Mouse (Mus musculus): ENCODE results near the gene Hyal2. TPM values are rescaled to one million over a fixed set of nuclear protein-coding genes. Genes with fewer than 3 reads are reported as not detected.

Hyal2 gene
- total and polyA plus RNA-seq, 2 experiments from 2014 or later = 58.6 to 97.3 TPM

DNA sequence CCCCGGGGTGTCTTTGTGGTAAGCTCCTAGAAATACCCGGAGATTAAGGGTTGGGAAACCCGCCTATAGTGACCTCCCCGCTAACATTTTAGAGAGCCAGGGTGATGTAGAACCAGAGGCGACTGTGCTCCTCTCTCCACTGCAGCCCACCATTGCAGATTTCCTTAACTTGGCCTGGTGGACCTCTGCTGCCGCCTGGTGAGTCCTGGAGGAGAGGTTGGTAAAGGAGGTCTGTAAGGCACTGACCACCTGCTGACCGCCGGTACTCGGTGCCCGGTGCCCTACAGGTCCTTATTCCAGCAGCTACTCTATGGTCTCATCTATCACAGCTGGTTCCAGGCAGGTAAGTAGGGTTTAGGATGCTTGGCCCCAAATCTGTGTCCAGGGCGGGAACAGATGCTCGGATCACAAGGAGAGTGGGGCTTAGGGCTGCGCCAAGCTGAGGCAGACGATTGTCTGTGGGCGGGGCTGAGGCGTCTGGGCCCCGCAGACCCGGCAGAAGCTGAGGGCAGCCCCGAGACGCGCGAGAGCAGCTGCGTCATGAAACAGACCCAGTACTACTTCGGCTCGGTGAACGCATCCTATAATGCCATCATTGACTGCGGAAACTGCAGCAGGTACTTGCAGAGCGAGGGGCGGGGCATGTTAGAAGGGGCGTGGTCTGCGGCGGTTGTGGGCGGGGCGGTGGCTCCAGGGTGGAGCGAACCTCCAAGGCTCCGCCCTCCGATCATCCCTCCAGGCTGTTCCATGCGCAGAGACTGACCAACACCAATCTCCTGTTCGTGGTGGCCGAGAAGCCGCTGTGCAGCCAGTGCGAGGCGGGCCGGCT lies 41.3 kb upstream of the Hyal2 start:
- Histone ChIP-seq H3K4me3 (ENCODE audit: low read depth, low read length) (peak overlapping the region; percentile 22), H3K27ac (ENCODE audit: low read depth) (no peak overlapping the region), H3K9ac (replicated peaks; ENCODE audit: low read depth, low read length) (no peak overlapping the region), H3K27me3 (ENCODE audit: control insufficient read depth, insufficient read depth, low read length) (peaks cover 31% of the 10 kb centered on the region), H3K36me3 (replicated peaks; ENCODE audit: control insufficient read depth, insufficient read depth, low read length) (no peaks in the 10 kb centered on the region), H3K9me3 (replicated peaks; ENCODE audit: control insufficient read depth, low read length) (no peaks in the 10 kb centered on the region), H3K4me1 (ENCODE audit: control insufficient read depth, insufficient read depth) (peaks cover 5% of the 10 kb centered on the region; the same call in 1 of the 2 replicates), H3K4me2 (ENCODE audit: low read depth, low read length) (peak overlapping the region; percentile 53)
- WGBS = 17% methylated on average over 41 of the region's 44 CpGs
- DNase-seq (ENCODE audit: low spot score) (no peak), ATAC-seq (ENCODE audit: insufficient read depth, low read depth) (peak; percentile 57)
- TF ChIP-seq CTCF (IDR thresholded peaks at IDR 0.05; ENCODE audit: low read depth) = 0 out of 2 replicates have a peak, but pooled peaks have one; percentile 4
- TF ChIP-seq EP300 (IDR thresholded peaks at IDR 0.05; ENCODE audit: low read depth) = no peak

DNA sequence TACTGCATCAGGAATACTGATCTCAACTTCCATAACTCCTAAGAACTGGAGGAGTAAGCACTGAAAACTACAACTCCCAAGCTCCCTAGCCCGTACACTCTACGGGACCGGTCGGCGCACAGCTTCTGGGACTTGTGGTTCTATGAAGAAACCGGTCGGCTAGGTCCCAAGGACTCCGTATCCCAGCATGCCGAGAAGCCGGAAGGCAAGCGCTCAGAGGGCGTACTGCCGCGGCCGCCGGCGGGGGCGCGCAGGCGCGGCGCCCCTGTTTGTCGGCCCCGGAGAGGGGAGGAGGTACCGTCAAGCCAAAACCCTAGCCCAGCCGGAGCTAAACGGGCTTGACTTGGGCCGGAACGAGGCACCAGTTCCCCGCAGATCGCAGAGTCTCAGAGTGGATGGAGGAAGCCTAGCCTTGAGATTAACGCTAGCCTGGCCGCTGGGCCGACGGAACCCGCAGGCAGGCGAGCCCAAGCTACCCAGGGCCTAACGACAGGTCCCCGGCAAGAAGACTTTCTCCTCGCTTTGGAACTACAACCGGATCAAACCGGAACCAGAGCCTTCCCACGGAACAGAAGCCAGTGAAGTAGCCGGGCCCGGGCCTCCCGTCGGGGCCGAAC lies 33.8 kb upstream of the Hyal2 start, which contains the start of gene Tmem115:
TSS of gene Tmem115 (plus strand) at position 155 of the 617 bp plus-strand sequence.
- no peaks in the 10 kb centered on the region for H3K27me3 ChIP-seq (ENCODE audit: control insufficient read depth, insufficient read depth, low read length)
- TF ChIP-seq CTCF (IDR thresholded peaks at IDR 0.05; ENCODE audit: low read depth) = no peak
- TF ChIP-seq EP300 (IDR thresholded peaks at IDR 0.05; ENCODE audit: low read depth) = no peak
- H3K4me3 ChIP-seq (ENCODE audit: low read depth, low read length) = peak within 1 kb of the TSS; percentile 87
- DNase-seq (ENCODE audit: low spot score) (peak; percentile 99), ATAC-seq (ENCODE audit: insufficient read depth, low read depth) (peak; percentile 99)
- H3K9ac ChIP-seq (replicated peaks; ENCODE audit: low read depth, low read length) = peak within 1 kb of the TSS; percentile 80
- WGBS = under 1% methylated on average over 48 of the region's 48 CpGs
- no peaks in the 10 kb centered on the region for H3K9me3 ChIP-seq (replicated peaks; ENCODE audit: control insufficient read depth, low read length)
- peaks cover 28% of the 10 kb centered on the region for H3K4me1 ChIP-seq (ENCODE audit: control insufficient read depth, insufficient read depth)
- H3K36me3 ChIP-seq (replicated peaks; ENCODE audit: control insufficient read depth, insufficient read depth, low read length) = peaks cover 24% of the 10 kb centered on the region
- peak within 1 kb of the TSS; percentile 99 for H3K4me2 ChIP-seq (ENCODE audit: low read depth, low read length)
- peak within 1 kb of the TSS; percentile 88 for H3K27ac ChIP-seq (ENCODE audit: low read depth)

DNA sequence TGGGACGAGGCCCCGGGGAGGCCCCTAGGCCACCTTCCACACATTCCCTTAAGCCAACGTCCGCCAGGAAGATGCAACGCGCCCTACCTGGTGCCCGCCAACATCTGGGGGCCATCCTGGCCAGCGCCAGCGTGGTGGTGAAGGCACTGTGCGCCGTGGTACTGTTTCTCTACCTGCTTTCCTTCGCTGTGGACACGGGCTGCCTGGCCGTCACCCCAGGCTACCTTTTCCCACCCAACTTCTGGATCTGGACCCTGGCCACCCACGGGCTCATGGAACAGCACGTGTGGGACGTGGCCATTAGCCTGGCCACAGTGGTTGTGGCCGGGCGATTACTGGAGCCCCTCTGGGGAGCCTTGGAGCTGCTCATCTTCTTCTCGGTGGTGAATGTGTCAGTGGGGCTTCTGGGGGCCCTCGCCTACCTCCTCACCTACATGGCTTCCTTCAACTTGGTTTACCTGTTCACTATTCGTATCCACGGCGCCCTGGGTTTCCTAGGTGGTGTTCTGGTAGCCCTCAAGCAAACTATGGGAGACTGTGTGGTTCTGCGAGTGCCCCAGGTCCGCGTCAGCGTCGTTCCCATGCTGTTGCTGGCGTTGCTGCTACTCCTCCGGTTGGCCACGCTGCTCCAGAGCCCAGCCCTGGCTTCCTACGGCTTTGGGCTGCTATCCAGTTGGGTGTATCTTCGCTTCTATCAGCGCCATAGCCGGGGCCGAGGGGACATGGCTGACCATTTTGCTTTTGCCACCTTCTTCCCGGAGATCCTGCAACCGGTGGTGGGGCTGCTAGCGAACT lies 33.1 kb upstream of the Hyal2 start:
- peaks cover 31% of the 10 kb centered on the region for H3K36me3 ChIP-seq (replicated peaks; ENCODE audit: control insufficient read depth, insufficient read depth, low read length)
- peak overlapping the region; percentile 87 for H3K4me3 ChIP-seq (ENCODE audit: low read depth, low read length)
- H3K9me3 ChIP-seq (replicated peaks; ENCODE audit: control insufficient read depth, low read length) = no peaks in the 10 kb centered on the region
- H3K4me2 ChIP-seq (ENCODE audit: low read depth, low read length) = peak overlapping the region; percentile 99
- no peaks in the 10 kb centered on the region for H3K27me3 ChIP-seq (ENCODE audit: control insufficient read depth, insufficient read depth, low read length)
- H3K27ac ChIP-seq (ENCODE audit: low read depth) = peak overlapping the region; percentile 88
- ATAC-seq (ENCODE audit: insufficient read depth, low read depth) = peak; percentile 0; the same call in 1 of the 2 replicates
- peaks cover 28% of the 10 kb centered on the region for H3K4me1 ChIP-seq (ENCODE audit: control insufficient read depth, insufficient read depth)
- peak overlapping the region; percentile 80 for H3K9ac ChIP-seq (replicated peaks; ENCODE audit: low read depth, low read length)
- under 1% methylated on average over 40 of the region's 40 CpGs for WGBS
- no peak for DNase-seq (ENCODE audit: low spot score)
- no peak for TF ChIP-seq CTCF (IDR thresholded peaks at IDR 0.05; ENCODE audit: low read depth)
- no peak for TF ChIP-seq EP300 (IDR thresholded peaks at IDR 0.05; ENCODE audit: low read depth)

DNA sequence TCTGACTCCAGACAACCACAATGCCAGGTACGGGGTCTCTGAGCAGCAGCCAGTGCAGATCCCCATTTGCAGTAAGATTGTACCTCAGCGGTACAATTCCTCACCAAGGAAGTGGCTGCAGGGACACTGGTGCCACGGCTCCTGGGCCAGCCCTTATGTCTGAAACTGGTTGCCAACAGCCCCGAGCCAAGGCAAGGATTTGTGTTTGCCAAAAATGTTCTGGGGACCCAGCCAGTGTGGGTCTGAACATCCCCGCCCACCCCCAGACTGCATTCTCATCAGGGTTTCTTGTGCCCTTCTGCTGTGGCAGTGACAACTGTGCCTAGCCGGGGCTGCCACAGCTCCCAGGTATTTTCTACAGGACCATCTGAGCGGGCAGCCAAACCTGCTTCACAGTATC lies 29.5 kb upstream of the Hyal2 start:
- no peak for DNase-seq (ENCODE audit: low spot score)
- no peak overlapping the region for H3K4me2 ChIP-seq (ENCODE audit: low read depth, low read length)
- ATAC-seq (ENCODE audit: insufficient read depth, low read depth) = no peak
- H3K4me1 ChIP-seq (ENCODE audit: control insufficient read depth, insufficient read depth) = peaks cover 42% of the 10 kb centered on the region
- H3K9me3 ChIP-seq (replicated peaks; ENCODE audit: control insufficient read depth, low read length) = no peaks in the 10 kb centered on the region
- H3K27me3 ChIP-seq (ENCODE audit: control insufficient read depth, insufficient read depth, low read length) = no peaks in the 10 kb centered on the region
- no peak for TF ChIP-seq CTCF (IDR thresholded peaks at IDR 0.05; ENCODE audit: low read depth)
- TF ChIP-seq EP300 (IDR thresholded peaks at IDR 0.05; ENCODE audit: low read depth) = no peak
- WGBS = 93% methylated on average over 7 of the region's 7 CpGs
- H3K27ac ChIP-seq (ENCODE audit: low read depth) = no peak overlapping the region
- H3K36me3 ChIP-seq (replicated peaks; ENCODE audit: control insufficient read depth, insufficient read depth, low read length) = peaks cover 36% of the 10 kb centered on the region
- H3K9ac ChIP-seq (replicated peaks; ENCODE audit: low read depth, low read length) = no peak overlapping the region
- H3K4me3 ChIP-seq (ENCODE audit: low read depth, low read length) = no peak overlapping the region

DNA sequence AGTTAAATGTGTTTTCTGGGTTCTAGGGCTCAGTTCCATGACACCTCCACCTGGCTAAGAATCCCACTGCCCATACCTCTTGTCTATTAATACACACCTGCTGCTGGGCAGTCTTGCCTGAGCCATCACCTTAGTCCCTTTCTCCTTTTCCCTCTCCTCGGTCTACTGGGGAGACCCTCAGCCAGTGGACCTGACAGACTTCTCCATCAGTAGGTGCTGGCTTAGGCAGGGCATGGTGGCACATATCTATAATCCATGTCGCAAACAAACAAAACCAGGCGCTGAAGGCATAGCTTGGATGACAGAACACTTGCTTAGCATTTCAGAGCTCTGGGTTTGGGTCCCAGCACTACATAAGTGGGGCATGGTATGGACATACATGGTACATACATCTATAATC lies 29.0 kb upstream of the Hyal2 start:
- Histone ChIP-seq H3K9me3 (replicated peaks; ENCODE audit: control insufficient read depth, low read length) (no peaks in the 10 kb centered on the region), H3K4me3 (ENCODE audit: low read depth, low read length) (no peak overlapping the region), H3K27ac (ENCODE audit: low read depth) (no peak overlapping the region), H3K4me2 (ENCODE audit: low read depth, low read length) (no peak overlapping the region), H3K4me1 (ENCODE audit: control insufficient read depth, insufficient read depth) (peaks cover 38% of the 10 kb centered on the region), H3K9ac (replicated peaks; ENCODE audit: low read depth, low read length) (no peak overlapping the region), H3K27me3 (ENCODE audit: control insufficient read depth, insufficient read depth, low read length) (no peaks in the 10 kb centered on the region), H3K36me3 (replicated peaks; ENCODE audit: control insufficient read depth, insufficient read depth, low read length) (peaks cover 36% of the 10 kb centered on the region)
- TF ChIP-seq EP300 (IDR thresholded peaks at IDR 0.05; ENCODE audit: low read depth) (no peak), CTCF (IDR thresholded peaks at IDR 0.05; ENCODE audit: low read depth) (no peak)
- ATAC-seq (ENCODE audit: insufficient read depth, low read depth) (no peak), DNase-seq (ENCODE audit: low spot score) (no peak)
- WGBS = 87% methylated on average over 3 of the region's 3 CpGs
